Mouse (Mus musculus) cerebellum, adult 11-12 months (tissue): ENCODE results near the gene Stpg1.

Experiments
- DNase-seq: peaks from one replicate; pipeline ENCODE4 v3.0.0; 2022

Stpg1 gene

GRCm38 (mm10) chr4:135565400-135565799 is 70.8 kb downstream of the Stpg1 start:
- no peak for DNase-seq

DNA sequence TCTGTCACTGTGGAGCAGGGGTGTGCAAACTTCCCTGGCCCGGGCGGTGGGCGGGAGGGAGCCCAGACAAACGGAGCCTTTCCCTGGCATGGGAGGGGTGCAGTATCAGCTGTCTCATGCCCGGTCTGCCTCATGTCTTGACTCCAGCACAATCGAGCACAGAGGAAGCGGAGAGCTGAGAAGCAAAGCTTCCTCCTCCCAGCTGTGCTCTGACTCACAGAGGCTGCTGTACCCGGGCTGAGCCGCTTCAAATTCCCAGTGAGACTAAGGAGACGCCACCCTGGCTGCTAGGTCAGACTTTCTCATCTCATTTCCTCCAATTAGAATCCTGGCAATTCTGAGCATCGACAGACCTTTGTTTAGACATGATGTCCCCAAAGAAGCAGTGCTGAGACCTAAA is 72.5 kb downstream of the Stpg1 start:
- no peak for DNase-seq

- no peak for DNase-seq
Observed at GRCm38 (mm10) chr4:135567484-135567883, 72.9 kb downstream of the Stpg1 start.

GRCm38 (mm10) chr4:135569201-135569600 is 74.6 kb downstream of the Stpg1 start:
- DNase-seq, result no peak

- DNase-seq, result no peak
Observed at GRCm38 (mm10) chr4:135570152-135571036, 75.8 kb downstream of the Stpg1 start.

DNA sequence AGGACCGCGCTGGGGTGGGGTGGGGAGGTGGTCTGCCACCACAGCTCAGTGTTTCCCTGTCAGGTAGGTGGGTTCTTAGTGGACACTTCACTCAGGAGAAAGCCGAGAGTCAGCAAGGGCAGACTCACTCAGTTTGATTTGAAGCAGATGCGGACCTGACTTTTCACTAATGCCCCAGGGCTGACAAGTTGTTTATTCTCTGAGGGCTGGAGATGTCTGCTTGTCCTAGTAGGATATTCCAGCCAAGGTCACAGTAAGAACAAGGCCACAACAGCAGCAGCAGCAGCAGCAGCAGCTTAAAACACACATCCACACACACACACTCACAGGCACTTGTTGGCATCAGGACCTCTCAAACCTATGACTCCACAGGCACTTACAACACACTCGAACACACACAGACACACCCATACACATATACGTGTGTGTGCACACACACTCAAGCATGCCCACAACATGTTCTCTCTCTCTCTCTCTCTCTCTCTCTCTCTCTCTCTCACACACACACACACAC is 76.5 kb downstream of the Stpg1 start:
- no peak for DNase-seq

- DNase-seq, result no peak
Observed at GRCm38 (mm10) chr4:135572276-135572675, 77.7 kb downstream of the Stpg1 start.

- DNase-seq, result no peak
Observed at GRCm38 (mm10) chr4:135573251-135573808, 78.7 kb downstream of the Stpg1 start, which contains the start of gene Grhl3. TSS of gene Grhl3 (minus strand) at chr4:135573630.

DNA sequence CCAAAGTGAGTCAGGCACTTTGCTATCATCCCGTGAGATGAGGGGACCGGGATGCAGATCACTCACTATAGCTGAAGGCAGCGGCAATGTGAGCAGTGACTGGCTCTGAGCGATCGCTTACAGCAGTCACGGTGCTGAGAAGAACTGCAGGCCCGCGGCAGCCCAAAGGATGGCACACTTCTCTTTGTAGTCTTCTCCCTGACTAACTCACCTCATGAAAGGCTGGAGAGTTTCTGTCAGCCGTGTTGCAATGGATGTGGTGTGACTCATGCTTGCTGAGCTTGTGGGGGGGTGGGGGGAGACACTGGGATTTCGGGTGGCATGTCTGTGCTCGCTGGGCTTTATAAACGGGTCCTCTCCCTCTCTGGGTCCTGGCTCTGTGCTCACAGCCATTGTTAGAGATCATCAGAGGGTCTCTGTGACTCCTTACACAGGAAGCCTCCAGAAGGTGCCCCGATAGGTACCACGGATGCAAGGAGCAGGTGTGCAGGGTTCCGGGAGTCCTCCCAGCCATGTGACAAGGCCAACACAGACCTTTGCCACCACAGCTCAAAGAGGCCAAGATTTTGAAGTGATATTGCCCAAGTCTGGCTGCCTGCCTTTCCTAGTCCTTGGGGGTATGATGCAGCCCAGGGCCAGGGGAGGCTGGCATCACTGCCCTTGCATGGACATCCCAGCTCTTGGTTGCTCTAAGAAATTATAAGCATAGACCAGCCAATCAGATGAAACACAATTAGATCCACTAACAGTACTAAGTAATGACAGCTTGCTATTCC is 81.0 kb downstream of the Stpg1 start:
- DNase-seq, result no peak

- no peak for DNase-seq
Observed at GRCm38 (mm10) chr4:135578490-135578889, 83.9 kb downstream of the Stpg1 start.

DNA sequence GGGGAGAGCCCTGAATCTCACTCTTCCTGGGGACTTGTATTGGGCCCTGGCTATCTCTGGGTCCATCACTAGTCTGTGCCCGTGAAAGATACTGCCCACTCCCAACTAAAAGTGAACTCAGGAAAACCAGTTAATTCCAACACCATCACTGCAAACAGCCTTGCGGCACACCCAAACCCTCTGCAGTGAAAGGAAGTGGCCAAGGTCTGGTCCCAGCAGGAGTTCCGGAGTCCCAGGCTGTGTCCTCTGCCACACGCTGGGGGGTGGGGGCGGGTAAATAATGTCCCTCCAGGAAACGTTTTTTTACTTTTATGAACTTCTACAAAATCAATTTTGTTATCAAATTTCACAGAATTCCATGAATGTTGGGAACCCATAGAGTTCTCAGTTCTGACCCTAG is 85.1 kb downstream of the Stpg1 start:
- no peak for DNase-seq

GRCm38 (mm10) chr4:135581222-135581910 is 86.8 kb downstream of the Stpg1 start:
- no peak for DNase-seq

DNA sequence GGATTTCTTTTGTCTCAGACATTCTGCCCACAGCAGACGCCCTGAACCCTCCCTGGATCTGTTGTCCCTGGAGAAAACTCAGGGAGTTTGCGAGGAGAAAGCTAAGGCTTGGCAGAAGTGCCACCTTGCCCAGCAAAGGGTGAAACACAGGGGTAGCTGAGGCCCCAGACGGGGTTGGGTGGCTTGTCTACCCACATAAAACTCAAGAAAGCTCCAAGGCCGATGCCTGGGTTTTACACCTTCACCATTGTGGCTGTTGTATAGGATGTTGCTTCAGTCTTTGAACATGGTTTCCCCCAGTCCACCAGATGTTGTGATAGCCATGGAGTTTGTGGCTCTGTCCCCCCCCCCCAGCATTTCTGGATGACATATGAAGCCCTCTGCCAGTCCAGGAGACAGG is 90.2 kb downstream of the Stpg1 start:
- DNase-seq, result no peak
